Mouse (Mus musculus) heart, adult 2 months (tissue): ENCODE data around the gene 1500015O10Rik.

ENCODE experiments used
- CTCF ChIP-seq: fragments of 200-600 bp; IDR thresholded peaks from 2 replicates; pipeline ENCODE4 v1.8.1; 2022; ENCODE audit warnings: antibody characterized with exemption, mild to moderate bottlenecking, moderate library complexity
- EP300 ChIP-seq: fragments of 200-500 bp; IDR thresholded peaks from 2 replicates; pipeline ENCODE4 v1.6.1; 2011; ENCODE audit warnings: low read depth, low read length, control low read depth; ENCODE audit not compliant: insufficient read depth
- POLR2A ChIP-seq: fragments of 200-500 bp; IDR thresholded peaks from 2 replicates; pipeline ENCODE4 v1.6.1; 2011; ENCODE audit warnings: mild to moderate bottlenecking, low read depth, low read length, control low read depth; ENCODE audit not compliant: insufficient read depth

DNA sequence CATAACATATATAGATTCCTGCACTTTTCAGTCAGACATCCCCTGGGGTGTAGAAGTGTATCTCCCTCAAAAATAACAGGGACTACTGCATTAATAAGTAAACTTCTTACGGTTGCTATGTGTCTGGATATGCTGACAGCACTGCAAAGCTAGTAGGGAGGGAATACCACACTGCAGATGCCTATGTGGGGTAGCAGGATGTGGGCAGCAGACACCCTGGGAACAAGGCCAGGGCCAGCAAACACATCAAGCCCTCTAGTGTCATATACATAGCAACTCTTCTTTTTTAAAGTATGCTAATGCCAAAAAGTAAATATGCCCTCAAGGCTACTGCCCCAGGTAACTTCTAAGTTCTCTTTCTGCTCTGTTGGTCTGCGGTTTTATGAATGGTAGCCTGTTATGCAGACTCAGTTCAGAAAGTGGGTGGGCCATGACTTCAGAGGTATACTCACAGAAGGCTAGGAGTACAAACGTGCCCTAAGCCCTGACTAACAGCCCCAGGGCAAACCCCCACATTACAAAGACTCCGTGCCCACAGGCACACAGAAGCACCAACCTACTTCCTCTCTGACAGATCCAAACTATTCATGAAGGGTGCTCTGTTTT lies 38.1 kb downstream of the 1500015O10Rik start:
- TF ChIP-seq CTCF: no peak
- TF ChIP-seq POLR2A: no peak
- no peak for TF ChIP-seq EP300
